Mouse (Mus musculus): ENCODE measurements around the gene Spink2. TPM values are rescaled to one million over a fixed set of nuclear protein-coding genes. Genes with fewer than 3 reads are reported as not detected.

Gene Spink2
- polyA plus RNA-seq, 1 experiment, result not detected

DNA sequence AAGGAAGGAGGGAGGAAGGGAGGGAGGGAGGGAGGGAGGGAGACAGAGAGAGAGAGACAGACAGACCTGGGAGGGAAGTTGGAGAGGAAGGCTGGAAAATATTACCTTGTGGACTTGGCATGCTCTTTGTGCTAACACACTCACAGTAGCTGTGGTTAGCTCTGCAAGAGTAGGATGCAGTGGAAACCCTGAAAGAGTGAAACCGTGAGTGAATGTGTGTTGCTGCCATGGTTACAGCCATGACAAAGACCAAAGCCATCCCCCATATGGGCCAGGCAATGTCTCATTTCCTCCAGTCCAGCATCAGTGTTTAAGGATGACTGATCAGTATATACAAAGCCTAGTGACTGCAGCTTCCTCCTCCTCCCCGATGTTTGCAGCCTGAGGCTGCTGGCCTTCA lies 6.5 kb upstream of the Spink2 start:
- no peak overlapping the region for H3K4me3 ChIP-seq (ENCODE audit: insufficient read depth, poor library complexity, severe bottlenecking)

GRCm38 (mm10) chr5:77217211-77217610 lies 5.9 kb upstream of the Spink2 start:
- no peaks in the 10 kb centered on the region for H3K36me3 ChIP-seq (ENCODE audit: control insufficient read depth, insufficient read depth)
- H3K79me2 ChIP-seq (ENCODE audit: control insufficient read depth, insufficient read depth), result no peaks in the 10 kb centered on the region
- TF ChIP-seq MYOD1 (IDR thresholded peaks at IDR 0.05; ENCODE audit: control insufficient read depth, insufficient read length, low read depth), result no peak
- TF ChIP-seq CEBPB (IDR thresholded peaks at IDR 0.05; ENCODE audit: low read depth), result no peak
- no peak for TF ChIP-seq FOSL1 (IDR thresholded peaks at IDR 0.05; ENCODE audit: insufficient read depth, low read length, poor library complexity, severe bottlenecking)
- TF ChIP-seq CTCF (IDR thresholded peaks at IDR 0.05; ENCODE audit: control insufficient read depth, insufficient read depth, insufficient read length), result no peak
- no peak for TF ChIP-seq MAX (IDR thresholded peaks at IDR 0.05)
- no peak for TF ChIP-seq MYOG (IDR thresholded peaks at IDR 0.05; ENCODE audit: control insufficient read depth, extremely low read depth, insufficient read length)
- TF ChIP-seq USF1 (IDR thresholded peaks at IDR 0.05; ENCODE audit: low read depth), result no peak
- no peak overlapping the region for H3K4me3 ChIP-seq (ENCODE audit: insufficient read depth, poor library complexity, severe bottlenecking)
- H3ac ChIP-seq (ENCODE audit: control insufficient read depth, insufficient read length, low read depth), result no peak overlapping the region
- peaks cover 19% of the 10 kb centered on the region for H3K27me3 ChIP-seq (ENCODE audit: control insufficient read depth, insufficient read depth, insufficient read length)
- H3K79me3 ChIP-seq (ENCODE audit: low read depth), result no peaks in the 10 kb centered on the region

More for the DNA sequence above, 6.5 kb upstream of the Spink2 start:
- H3K36me3 ChIP-seq (ENCODE audit: control insufficient read depth, insufficient read depth), result no peaks in the 10 kb centered on the region
- H3K79me2 ChIP-seq (ENCODE audit: control insufficient read depth, insufficient read depth), result no peaks in the 10 kb centered on the region
- H3ac ChIP-seq (ENCODE audit: control insufficient read depth, insufficient read length, low read depth), result no peak overlapping the region
- peaks cover 19% of the 10 kb centered on the region for H3K27me3 ChIP-seq (ENCODE audit: control insufficient read depth, insufficient read depth, insufficient read length)
- H3K79me3 ChIP-seq (ENCODE audit: low read depth), result no peaks in the 10 kb centered on the region
- TF ChIP-seq MYOD1 (IDR thresholded peaks at IDR 0.05; ENCODE audit: control insufficient read depth, insufficient read length, low read depth) (no peak), FOSL1 (IDR thresholded peaks at IDR 0.05; ENCODE audit: insufficient read depth, low read length, poor library complexity, severe bottlenecking) (no peak), CEBPB (IDR thresholded peaks at IDR 0.05; ENCODE audit: low read depth) (no peak), MYOG (IDR thresholded peaks at IDR 0.05; ENCODE audit: control insufficient read depth, extremely low read depth, insufficient read length) (no peak), USF1 (IDR thresholded peaks at IDR 0.05; ENCODE audit: low read depth) (no peak), MAX (IDR thresholded peaks at IDR 0.05) (no peak), CTCF (IDR thresholded peaks at IDR 0.05; ENCODE audit: control insufficient read depth, insufficient read depth, insufficient read length) (no peak)

GRCm38 (mm10) chr5:77206134-77206533 lies 5.1 kb downstream of the Spink2 start:
- Histone ChIP-seq H3K4me3 (ENCODE audit: insufficient read depth, poor library complexity, severe bottlenecking) (no peak overlapping the region), H3K36me3 (ENCODE audit: control insufficient read depth, insufficient read depth) (no peaks in the 10 kb centered on the region), H3K79me2 (ENCODE audit: control insufficient read depth, insufficient read depth) (no peaks in the 10 kb centered on the region), H3K79me3 (ENCODE audit: low read depth) (no peaks in the 10 kb centered on the region), H3K27me3 (ENCODE audit: control insufficient read depth, insufficient read depth, insufficient read length) (no peaks in the 10 kb centered on the region), H3ac (ENCODE audit: control insufficient read depth, insufficient read length, low read depth) (no peak overlapping the region)
- no peak for TF ChIP-seq MYOG (IDR thresholded peaks at IDR 0.05; ENCODE audit: control insufficient read depth, extremely low read depth, insufficient read length)
- TF ChIP-seq CEBPB (IDR thresholded peaks at IDR 0.05; ENCODE audit: low read depth), result no peak
- no peak for TF ChIP-seq USF1 (IDR thresholded peaks at IDR 0.05; ENCODE audit: low read depth)
- TF ChIP-seq MAX (IDR thresholded peaks at IDR 0.05), result no peak
- TF ChIP-seq FOSL1 (IDR thresholded peaks at IDR 0.05; ENCODE audit: insufficient read depth, low read length, poor library complexity, severe bottlenecking), result no peak
- no peak for TF ChIP-seq CTCF (IDR thresholded peaks at IDR 0.05; ENCODE audit: control insufficient read depth, insufficient read depth, insufficient read length)
- TF ChIP-seq MYOD1 (IDR thresholded peaks at IDR 0.05; ENCODE audit: control insufficient read depth, insufficient read length, low read depth), result no peak

DNA sequence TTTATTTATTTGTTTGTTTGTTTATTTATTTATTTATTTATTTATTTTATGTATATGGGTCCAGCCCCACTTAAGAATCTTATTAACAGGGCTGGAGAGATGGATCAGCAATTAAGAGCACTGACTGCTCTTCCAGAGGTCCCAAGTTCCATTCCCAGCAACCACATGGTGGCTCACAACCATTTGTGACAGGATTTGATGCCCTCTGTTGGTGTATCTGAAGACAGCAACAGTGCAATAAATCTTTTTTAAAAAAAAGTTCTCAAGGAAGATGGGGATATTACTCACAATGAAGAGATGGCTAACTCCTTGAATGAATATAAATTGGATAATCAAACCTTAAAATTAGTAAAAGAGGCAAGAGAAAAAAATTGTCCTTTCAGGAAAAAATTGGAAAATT lies 9.0 kb downstream of the Spink2 start:
- no peaks in the 10 kb centered on the region for H3K36me3 ChIP-seq (ENCODE audit: control insufficient read depth, insufficient read depth)
- no peaks in the 10 kb centered on the region for H3K27me3 ChIP-seq (ENCODE audit: control insufficient read depth, insufficient read depth, insufficient read length)
- no peak for TF ChIP-seq FOSL1 (IDR thresholded peaks at IDR 0.05; ENCODE audit: insufficient read depth, low read length, poor library complexity, severe bottlenecking)
- no peak for TF ChIP-seq CTCF (IDR thresholded peaks at IDR 0.05; ENCODE audit: control insufficient read depth, insufficient read depth, insufficient read length)
- TF ChIP-seq CEBPB (IDR thresholded peaks at IDR 0.05; ENCODE audit: low read depth), result no peak
- TF ChIP-seq USF1 (IDR thresholded peaks at IDR 0.05; ENCODE audit: low read depth), result no peak
- TF ChIP-seq MYOG (IDR thresholded peaks at IDR 0.05; ENCODE audit: control insufficient read depth, extremely low read depth, insufficient read length), result no peak
- no peak for TF ChIP-seq MYOD1 (IDR thresholded peaks at IDR 0.05; ENCODE audit: control insufficient read depth, insufficient read length, low read depth)
- TF ChIP-seq MAX (IDR thresholded peaks at IDR 0.05), result no peak
- no peaks in the 10 kb centered on the region for H3K79me3 ChIP-seq (ENCODE audit: low read depth)
- H3K79me2 ChIP-seq (ENCODE audit: control insufficient read depth, insufficient read depth), result no peaks in the 10 kb centered on the region
- H3K4me3 ChIP-seq (ENCODE audit: insufficient read depth, poor library complexity, severe bottlenecking), result no peak overlapping the region
- no peak overlapping the region for H3ac ChIP-seq (ENCODE audit: control insufficient read depth, insufficient read length, low read depth)

GRCm38 (mm10) chr5:77200695-77201094 lies 10.6 kb downstream of the Spink2 start:
- Histone ChIP-seq H3K79me3 (ENCODE audit: low read depth) (no peaks in the 10 kb centered on the region), H3ac (ENCODE audit: control insufficient read depth, insufficient read length, low read depth) (no peak overlapping the region), H3K79me2 (ENCODE audit: control insufficient read depth, insufficient read depth) (no peaks in the 10 kb centered on the region), H3K4me3 (ENCODE audit: insufficient read depth, poor library complexity, severe bottlenecking) (no peak overlapping the region), H3K27me3 (ENCODE audit: control insufficient read depth, insufficient read depth, insufficient read length) (no peaks in the 10 kb centered on the region), H3K36me3 (ENCODE audit: control insufficient read depth, insufficient read depth) (no peaks in the 10 kb centered on the region)
- TF ChIP-seq FOSL1 (IDR thresholded peaks at IDR 0.05; ENCODE audit: insufficient read depth, low read length, poor library complexity, severe bottlenecking), result no peak
- TF ChIP-seq MYOD1 (IDR thresholded peaks at IDR 0.05; ENCODE audit: control insufficient read depth, insufficient read length, low read depth), result no peak

GRCm38 (mm10) chr5:77193951-77194350 lies 17.3 kb downstream of the Spink2 start:
- no peaks in the 10 kb centered on the region for H3K36me3 ChIP-seq (ENCODE audit: control insufficient read depth, insufficient read depth)
- no peak overlapping the region for H3ac ChIP-seq (ENCODE audit: control insufficient read depth, insufficient read length, low read depth)
- H3K4me3 ChIP-seq (ENCODE audit: insufficient read depth, poor library complexity, severe bottlenecking), result no peak overlapping the region
- H3K79me3 ChIP-seq (ENCODE audit: low read depth), result no peaks in the 10 kb centered on the region
- TF ChIP-seq CEBPB (IDR thresholded peaks at IDR 0.05; ENCODE audit: low read depth) (no peak), MYOG (IDR thresholded peaks at IDR 0.05; ENCODE audit: control insufficient read depth, extremely low read depth, insufficient read length) (no peak), MAX (IDR thresholded peaks at IDR 0.05) (no peak), FOSL1 (IDR thresholded peaks at IDR 0.05; ENCODE audit: insufficient read depth, low read length, poor library complexity, severe bottlenecking) (no peak), USF1 (IDR thresholded peaks at IDR 0.05; ENCODE audit: low read depth) (no peak), CTCF (IDR thresholded peaks at IDR 0.05; ENCODE audit: control insufficient read depth, insufficient read depth, insufficient read length) (no peak), MYOD1 (IDR thresholded peaks at IDR 0.05; ENCODE audit: control insufficient read depth, insufficient read length, low read depth) (no peak)
- H3K79me2 ChIP-seq (ENCODE audit: control insufficient read depth, insufficient read depth), result no peaks in the 10 kb centered on the region
- H3K27me3 ChIP-seq (ENCODE audit: control insufficient read depth, insufficient read depth, insufficient read length), result no peaks in the 10 kb centered on the region
